Mouse (Mus musculus): Measurements from ENCODE around the gene Actr3. TPM values are rescaled to one million over a fixed set of nuclear protein-coding genes. Genes with fewer than 3 reads are reported as not detected.

Gene Actr3
- polyA plus RNA-seq, 1 experiment from 2014 or later = 353 TPM

- no peaks in the 10 kb centered on the region for H3K36me3 ChIP-seq
- no peaks in the 10 kb centered on the region for H3K27me3 ChIP-seq (replicated peaks)
- no peaks in the 10 kb centered on the region for H3K9me3 ChIP-seq
- H3K4me1 ChIP-seq = no peaks in the 10 kb centered on the region
- H3K27ac ChIP-seq = no peak overlapping the region
- H3K4me2 ChIP-seq = no peak overlapping the region
- no peak for ATAC-seq (ENCODE audit: insufficient read depth, low FRiP score, low read depth)
- no peak overlapping the region for H3K4me3 ChIP-seq (replicated peaks)
- H3K9ac ChIP-seq = no peak overlapping the region
- WGBS = 90% methylated on average over 6 of the region's 6 CpGs
Measured at GRCm38 (mm10) chr1:125345448-125345847, 90.1 kb downstream of the Actr3 start.

- no peaks in the 10 kb centered on the region for H3K36me3 ChIP-seq
- H3K4me2 ChIP-seq = no peak overlapping the region
- H3K9me3 ChIP-seq = no peaks in the 10 kb centered on the region
- H3K9ac ChIP-seq = no peak overlapping the region
- WGBS = 72% methylated on average over 2 of the region's 2 CpGs
- H3K27ac ChIP-seq = no peak overlapping the region
- no peaks in the 10 kb centered on the region for H3K27me3 ChIP-seq (replicated peaks)
- no peaks in the 10 kb centered on the region for H3K4me1 ChIP-seq
- H3K4me3 ChIP-seq (replicated peaks) = no peak overlapping the region
- no peak for ATAC-seq (ENCODE audit: insufficient read depth, low FRiP score, low read depth)
Measured at GRCm38 (mm10) chr1:125343105-125343504, 92.4 kb downstream of the Actr3 start.

Other genes starting within 250 kb of the Actr3 start
- gene Slc35f5, start 124.9 kb upstream of the Actr3 start, polyA plus RNA-seq (2015; fragmentation: Nextera tagmentation; extraction: Ambion mirVana) = 65.0 and 69.1 TPM in 2 replicates
- 6.5 and 8.7 TPM in 2 replicates for gene Gpr39, start 241.3 kb upstream of the Actr3 start, polyA plus RNA-seq (2015; fragmentation: Nextera tagmentation; extraction: Ambion mirVana)